Mouse (Mus musculus) liver, embryonic 16.5 days (tissue): ENCODE measurements at regions not wholly inside any gene's neighbourhood (a gene's known extent, or its start where the extent isn't known, plus 50 kb on each side); places are given as distances from the start of the nearest gene placed in this dataset.

Experiments
- ATAC-seq: fragments of 200-750 bp; cut with Nextera tagmentation; 2 replicates; pipeline ENCODE4 v1.8.0; 2017; ENCODE audit warnings: low read depth, mild to moderate bottlenecking, moderate number of reproducible peaks, moderate library complexity
- H3K27ac ChIP-seq: fragments of 300-500 bp; sonication (generic); 2 replicates; pipeline ENCODE4 v1.5.1; 2014; ENCODE audit warnings: mild to moderate bottlenecking, low read length
- H3K27me3 ChIP-seq: fragments of 300-500 bp; sonication (generic); 2 replicates; pipeline ENCODE4 v1.6.1; 2014; ENCODE audit warnings: low read depth, low read length, mixed read lengths; ENCODE audit not compliant: control insufficient read depth, insufficient read depth
- H3K36me3 ChIP-seq: fragments of 300-500 bp; sonication (generic); 2 replicates; pipeline ENCODE4 v1.6.1; 2014; ENCODE audit warnings: mild to moderate bottlenecking; ENCODE audit not compliant: control insufficient read depth, insufficient read depth
- H3K4me1 ChIP-seq: fragments of 300-500 bp; sonication (generic); 2 replicates; pipeline ENCODE4 v1.6.1; 2014; ENCODE audit warnings: low read depth, low read length, mixed read lengths; ENCODE audit not compliant: control insufficient read depth
- H3K4me2 ChIP-seq: fragments of 300-500 bp; sonication (generic); 2 replicates; pipeline ENCODE4 v1.6.1; 2014; ENCODE audit warnings: low read depth, low read length, mixed read lengths
- H3K4me3 ChIP-seq: fragments of 300-500 bp; sonication (generic); 2 replicates; pipeline ENCODE4 v1.5.1; 2014; ENCODE audit warnings: low read depth, mild to moderate bottlenecking, low read length
- H3K9ac ChIP-seq: fragments of 300-500 bp; sonication (generic); 2 replicates; pipeline ENCODE4 v1.6.1; 2014; ENCODE audit warnings: low read depth, low read length
- H3K9me3 ChIP-seq: fragments of 300-500 bp; sonication (generic); replicated peaks from 2 replicates; pipeline ENCODE4 v1.6.1; 2016; ENCODE audit warnings: low read length; ENCODE audit not compliant: control insufficient read depth
- WGBS: fragments of 180-500 bp; shearing (Covaris S2); extraction: QIAGEN DNeasy Blood & Tissue Kit; methylation state at CpG from one replicate; pipeline ENCODE4 v1.1.7; 2014; ENCODE audit not compliant: insufficient replicate concordance; 5-methylcytosine and 5-hydroxymethylcytosine counted together

GRCm38 (mm10) chr1:194157268-194157667 lies 460.8 kb upstream of the Plxna2 start:
- H3K4me2 ChIP-seq, result no peak overlapping the region
- no peaks in the 10 kb centered on the region for H3K27me3 ChIP-seq
- no peak overlapping the region for H3K27ac ChIP-seq
- ATAC-seq, result no peak
- no peak overlapping the region for H3K9ac ChIP-seq
- 64% methylated on average over 6 of the region's 6 CpGs for WGBS
- H3K4me3 ChIP-seq, result no peak overlapping the region
- H3K4me1 ChIP-seq, result no peaks in the 10 kb centered on the region
- H3K36me3 ChIP-seq, result no peaks in the 10 kb centered on the region
- no peaks in the 10 kb centered on the region for H3K9me3 ChIP-seq

DNA sequence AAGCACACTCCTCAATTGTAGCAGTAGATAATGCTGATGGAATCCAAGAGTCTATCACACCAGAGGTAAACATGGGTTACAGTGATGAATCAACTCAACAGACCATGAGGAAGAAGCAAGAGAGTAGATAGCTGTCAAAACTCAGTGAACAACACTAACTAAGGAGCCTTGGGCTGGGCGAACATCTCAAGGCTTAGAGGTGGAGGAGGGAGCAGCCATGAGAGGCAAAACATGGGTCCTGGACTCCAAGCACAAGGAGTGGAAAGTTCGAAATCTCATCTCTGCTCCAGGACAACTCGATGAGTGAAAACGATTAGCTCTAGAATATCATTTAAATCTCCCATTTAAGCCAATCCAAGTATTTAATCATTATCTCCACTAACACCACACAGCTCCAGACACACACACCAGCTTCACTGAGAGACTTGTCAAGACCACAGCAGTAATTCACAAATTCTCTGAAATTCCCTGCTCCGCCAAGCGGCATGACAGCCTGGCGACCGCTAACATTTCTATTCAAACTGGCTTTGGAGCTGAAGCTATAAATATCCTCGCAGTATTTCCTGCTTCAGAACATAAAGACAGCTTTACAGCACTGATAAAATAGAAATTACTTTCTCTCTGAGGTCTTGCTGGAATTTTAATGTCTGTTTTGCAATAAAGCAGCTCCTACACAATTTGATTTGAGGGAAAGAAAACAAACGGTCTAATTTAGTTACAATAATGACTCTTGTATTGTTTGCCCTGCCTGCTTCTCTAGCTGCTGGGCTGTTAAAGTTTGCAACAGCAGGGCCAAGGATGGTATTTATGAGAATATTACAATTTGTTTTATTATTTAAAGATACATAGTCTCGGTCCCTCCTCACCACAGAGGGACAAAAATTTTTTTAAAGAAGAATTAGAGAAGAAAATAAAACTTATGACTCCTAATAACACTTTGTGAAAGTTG lies 469.3 kb upstream of the Plxna2 start:
- H3K27ac ChIP-seq, result no peak overlapping the region
- no peak overlapping the region for H3K9ac ChIP-seq
- 26% methylated on average over 11 of the region's 11 CpGs for WGBS
- no peak overlapping the region for H3K4me3 ChIP-seq
- no peaks in the 10 kb centered on the region for H3K4me1 ChIP-seq
- ATAC-seq, result no peak
- H3K27me3 ChIP-seq, result no peaks in the 10 kb centered on the region
- no peaks in the 10 kb centered on the region for H3K9me3 ChIP-seq
- H3K4me2 ChIP-seq, result no peak overlapping the region
- no peaks in the 10 kb centered on the region for H3K36me3 ChIP-seq

- ATAC-seq, result no peak
- H3K27me3 ChIP-seq, result no peaks in the 10 kb centered on the region
- H3K9ac ChIP-seq, result no peak overlapping the region
Observed at GRCm38 (mm10) chr1:194117631-194118360, 500.2 kb upstream of the Plxna2 start.

DNA sequence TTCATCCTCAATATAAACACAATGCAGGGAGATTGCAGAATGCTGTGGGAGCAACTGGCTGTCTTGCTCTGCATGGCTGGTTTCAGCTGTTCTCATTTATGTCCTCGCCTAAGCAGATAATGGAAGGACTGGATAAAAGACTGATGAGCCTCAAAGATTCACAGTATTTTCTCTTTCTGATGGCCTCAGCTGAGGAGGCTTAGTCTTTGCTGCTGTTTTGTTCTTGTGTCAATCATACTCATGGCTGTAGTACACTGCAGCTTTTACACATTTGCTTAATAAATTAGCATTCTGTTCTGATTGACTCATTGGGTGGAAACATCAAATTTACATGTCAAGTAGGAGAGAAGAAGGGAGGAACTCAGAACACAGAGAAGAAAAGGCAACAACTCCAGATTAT lies 503.6 kb upstream of the Plxna2 start:
- no peak overlapping the region for H3K9ac ChIP-seq
- no peaks in the 10 kb centered on the region for H3K36me3 ChIP-seq
- H3K9me3 ChIP-seq, result no peaks in the 10 kb centered on the region
- no peaks in the 10 kb centered on the region for H3K4me1 ChIP-seq
- no peaks in the 10 kb centered on the region for H3K27me3 ChIP-seq
- no peak overlapping the region for H3K4me3 ChIP-seq
- no peak for ATAC-seq
- no peak overlapping the region for H3K27ac ChIP-seq
- H3K4me2 ChIP-seq, result no peak overlapping the region
- 49% methylated on average over 1 of the region's 1 CpGs for WGBS

More at GRCm38 (mm10) chr1:194117631-194118360, 500.2 kb upstream of the Plxna2 start:
- H3K9me3 ChIP-seq, result no peaks in the 10 kb centered on the region
- H3K27ac ChIP-seq, result no peak overlapping the region
- H3K4me1 ChIP-seq, result no peaks in the 10 kb centered on the region
- no peak overlapping the region for H3K4me3 ChIP-seq
- H3K4me2 ChIP-seq, result no peak overlapping the region
- no peaks in the 10 kb centered on the region for H3K36me3 ChIP-seq
- 45% methylated on average over 4 of the region's 4 CpGs for WGBS

DNA sequence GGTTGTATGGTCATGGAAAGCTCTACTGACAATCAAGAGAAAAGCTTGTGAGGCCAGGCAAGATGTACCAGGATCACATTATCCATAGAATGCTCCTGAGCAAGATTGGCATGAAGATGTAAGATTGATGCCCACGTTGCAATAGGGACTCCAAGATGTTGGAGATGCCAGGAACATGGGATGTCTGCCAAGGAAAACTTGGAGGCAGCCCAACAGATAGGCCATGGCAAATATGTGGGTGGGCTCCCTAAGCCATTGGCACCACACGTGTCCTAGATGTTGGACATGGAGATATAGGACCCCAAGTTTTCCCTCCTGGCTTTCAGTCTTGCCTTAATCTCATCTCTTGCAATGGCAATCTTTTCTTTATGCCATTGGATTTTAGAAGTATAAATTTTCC lies 506.1 kb upstream of the Plxna2 start:
- H3K4me1 ChIP-seq, result no peaks in the 10 kb centered on the region
- H3K9me3 ChIP-seq, result no peaks in the 10 kb centered on the region
- H3K9ac ChIP-seq, result no peak overlapping the region
- H3K4me3 ChIP-seq, result no peak overlapping the region
- no peak for ATAC-seq
- no peaks in the 10 kb centered on the region for H3K27me3 ChIP-seq
- no peaks in the 10 kb centered on the region for H3K36me3 ChIP-seq
- 34% methylated on average over 2 of the region's 2 CpGs for WGBS
- no peak overlapping the region for H3K4me2 ChIP-seq
- H3K27ac ChIP-seq, result no peak overlapping the region

GRCm38 (mm10) chr1:194109172-194110071 lies 508.6 kb upstream of the Plxna2 start:
- ATAC-seq, result no peak
- Histone ChIP-seq H3K36me3 (no peaks in the 10 kb centered on the region), H3K27ac (no peak overlapping the region), H3K4me1 (no peaks in the 10 kb centered on the region), H3K27me3 (no peaks in the 10 kb centered on the region), H3K4me2 (no peak overlapping the region), H3K9ac (no peak overlapping the region), H3K9me3 (no peaks in the 10 kb centered on the region), H3K4me3 (no peak overlapping the region)
- 58% methylated on average over 5 of the region's 5 CpGs for WGBS

- ATAC-seq, result no peak
- Histone ChIP-seq H3K4me1 (no peaks in the 10 kb centered on the region), H3K9ac (no peak overlapping the region), H3K27me3 (no peaks in the 10 kb centered on the region), H3K9me3 (no peaks in the 10 kb centered on the region), H3K27ac (no peak overlapping the region), H3K4me2 (no peak overlapping the region), H3K36me3 (no peaks in the 10 kb centered on the region), H3K4me3 (no peak overlapping the region)
- WGBS, result 43% methylated on average over 2 of the region's 2 CpGs
Observed at GRCm38 (mm10) chr1:194108132-194108531, 509.9 kb upstream of the Plxna2 start.

DNA sequence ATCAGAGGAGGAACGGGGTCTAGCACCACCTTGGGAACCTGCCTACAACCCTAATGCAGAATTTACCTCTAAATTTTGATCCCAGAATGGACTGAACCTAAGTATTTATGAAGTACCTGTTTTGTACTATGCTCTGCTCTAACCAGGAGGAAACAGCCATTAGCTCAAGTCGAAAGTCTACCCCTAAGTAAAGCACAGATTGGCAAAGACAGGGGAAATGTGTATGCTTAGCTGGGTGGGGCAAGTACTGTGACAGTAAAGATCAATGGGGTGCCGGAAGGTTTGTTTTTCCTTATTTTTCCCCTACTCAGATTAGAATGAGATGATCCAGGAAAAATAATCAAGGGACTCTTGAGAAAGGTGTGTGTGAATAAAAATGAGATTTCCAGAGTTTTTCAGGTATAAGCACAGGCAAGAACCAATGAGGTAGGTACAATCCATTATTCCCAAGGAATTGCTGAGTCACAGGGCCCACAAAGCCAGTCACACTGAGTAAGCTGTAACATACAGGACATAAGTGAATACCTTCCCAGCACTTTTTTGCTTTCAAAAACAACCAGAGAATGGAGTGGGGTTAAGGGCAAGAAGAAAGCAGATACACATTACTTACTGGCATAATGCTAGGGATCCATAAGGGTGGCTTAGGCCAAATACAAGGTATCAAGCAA lies 510.6 kb upstream of the Plxna2 start:
- WGBS, result 46% methylated on average over 3 of the region's 3 CpGs
- Histone ChIP-seq H3K27ac (no peak overlapping the region), H3K4me2 (no peak overlapping the region), H3K9me3 (no peaks in the 10 kb centered on the region), H3K36me3 (no peaks in the 10 kb centered on the region), H3K9ac (no peak overlapping the region), H3K4me3 (no peak overlapping the region), H3K27me3 (no peaks in the 10 kb centered on the region), H3K4me1 (no peaks in the 10 kb centered on the region)
- ATAC-seq, result no peak
